Mouse (Mus musculus) heart, adult 2 months (tissue): ENCODE data around the gene Nenf.

Experiments used
- CTCF ChIP-seq: fragments of 200-600 bp; IDR thresholded peaks from 2 replicates; pipeline ENCODE4 v1.8.1; 2022; ENCODE audit warnings: antibody characterized with exemption, mild to moderate bottlenecking, moderate library complexity
- EP300 ChIP-seq: fragments of 200-500 bp; IDR thresholded peaks from 2 replicates; pipeline ENCODE4 v1.6.1; 2011; ENCODE audit warnings: low read depth, low read length, control low read depth; ENCODE audit not compliant: insufficient read depth
- POLR2A ChIP-seq: fragments of 200-500 bp; IDR thresholded peaks from 2 replicates; pipeline ENCODE4 v1.6.1; 2011; ENCODE audit warnings: mild to moderate bottlenecking, low read depth, low read length, control low read depth; ENCODE audit not compliant: insufficient read depth

GRCm38 (mm10) chr1:191350355-191350754, 32.4 kb upstream of the Nenf start:
- TF ChIP-seq POLR2A (no peak), CTCF (no peak), EP300 (no peak)
